Mouse (Mus musculus): Measurements from ENCODE around the gene Rps26.
"Not testable (repeated sequence)": the region's sequence is repeated elsewhere in the genome, so short reads cannot be mapped to it uniquely, and the experiment has no call there.

Rps26 gene

DNA sequence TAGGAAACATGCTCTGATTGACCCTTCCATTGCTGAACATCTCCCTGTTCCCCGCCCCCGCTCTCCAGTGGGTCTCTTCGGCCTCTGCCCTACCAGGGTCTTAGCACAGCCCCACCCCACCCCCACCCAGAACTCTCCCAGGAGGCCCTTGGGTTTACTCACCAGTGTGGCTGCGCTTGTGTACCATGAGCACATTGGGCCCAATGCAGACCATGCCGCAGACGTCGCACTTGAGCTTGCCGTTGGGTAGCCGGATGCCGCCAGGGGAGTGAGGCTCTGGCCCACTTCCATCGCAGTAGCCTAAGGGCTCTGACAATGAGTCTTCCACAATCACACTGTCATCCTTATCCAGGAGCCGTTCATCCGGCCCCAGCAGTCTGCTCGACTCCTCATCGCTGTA is 14.3 kb upstream of the Rps26 start:
- DNase-seq = no peak

DNA sequence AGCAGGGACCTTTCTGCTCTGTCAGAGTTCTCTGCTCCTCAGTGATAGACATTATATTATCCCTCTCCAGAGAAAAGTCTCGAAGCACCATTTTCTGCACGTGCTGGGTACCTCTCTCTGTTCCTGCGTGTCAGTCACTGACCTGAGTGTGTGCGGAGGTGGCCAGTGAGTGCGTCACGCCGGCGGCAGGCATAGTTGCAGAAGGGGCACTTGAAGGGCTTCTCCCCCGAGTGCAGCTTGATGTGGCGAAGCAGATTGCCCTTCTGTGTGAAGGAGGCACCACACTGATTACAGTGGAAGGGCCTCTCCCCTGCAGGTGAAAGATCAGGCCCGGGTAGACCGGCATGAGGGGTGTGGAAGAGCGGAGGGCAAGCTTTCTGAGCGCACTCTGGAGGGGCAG is 13.5 kb upstream of the Rps26 start:
- DNase-seq = no peak

DNA sequence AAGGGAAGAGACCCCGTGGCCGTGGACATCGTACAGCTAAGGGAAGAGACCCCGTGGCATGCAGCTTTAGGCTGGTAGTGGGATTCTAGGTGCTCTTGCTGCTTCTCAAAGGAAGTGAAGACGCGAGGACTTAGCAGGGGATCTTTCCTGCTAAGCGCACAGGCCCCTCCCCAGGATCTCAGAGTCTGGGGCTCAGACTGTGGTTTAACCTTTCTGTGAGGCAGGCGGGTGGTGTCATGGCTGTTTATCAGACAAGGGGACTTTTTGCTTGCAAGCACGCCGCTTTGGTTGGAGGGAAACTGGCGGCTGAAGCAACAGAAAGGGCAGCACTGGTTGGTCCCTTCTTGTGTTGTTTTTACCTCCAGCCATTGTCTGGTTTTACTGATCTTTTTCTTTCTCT is 10.5 kb upstream of the Rps26 start:
- DNase-seq = peak; percentile 86

DNA sequence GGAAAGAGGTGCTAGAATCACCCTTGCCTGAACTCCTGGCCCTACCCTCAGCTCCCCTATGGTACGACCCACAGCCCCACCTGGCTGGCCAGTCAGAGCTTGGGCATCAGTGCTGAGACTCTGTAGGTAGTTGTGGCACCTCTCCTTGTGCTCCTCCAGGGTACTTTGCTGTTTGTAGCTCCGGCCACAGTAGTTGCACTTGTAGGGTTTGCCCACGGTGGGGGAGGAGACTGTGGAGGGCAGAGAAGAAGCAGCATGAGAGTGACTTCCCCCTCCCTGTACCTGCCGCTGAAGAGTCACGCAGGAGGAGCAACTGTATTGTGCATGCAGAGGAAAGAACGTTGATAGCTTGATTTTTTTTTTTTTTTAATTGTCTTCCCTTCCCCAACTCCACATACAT is 10.0 kb upstream of the Rps26 start:
- DNase-seq = peak; percentile 70

DNA sequence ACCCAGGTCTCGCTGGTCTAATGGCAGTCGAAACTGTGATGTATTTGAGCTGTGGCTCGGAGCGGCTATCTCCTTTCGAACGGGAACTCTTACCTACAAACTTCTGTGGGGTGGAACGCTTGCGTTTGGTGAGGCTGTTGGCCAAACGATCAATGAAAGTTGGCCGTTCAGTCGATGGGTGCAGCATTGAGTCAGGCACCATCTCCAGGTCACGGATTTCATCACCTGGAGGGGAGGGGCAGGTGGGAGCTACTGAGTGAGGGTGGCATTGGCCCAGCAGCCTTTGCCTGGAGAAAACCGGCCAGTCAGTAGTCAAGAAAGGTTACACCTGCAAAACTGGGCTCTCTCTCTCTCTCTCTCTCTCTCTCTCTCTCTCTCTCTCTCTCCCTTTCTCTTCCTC is 9.2 kb upstream of the Rps26 start:
- no peak for DNase-seq

DNA sequence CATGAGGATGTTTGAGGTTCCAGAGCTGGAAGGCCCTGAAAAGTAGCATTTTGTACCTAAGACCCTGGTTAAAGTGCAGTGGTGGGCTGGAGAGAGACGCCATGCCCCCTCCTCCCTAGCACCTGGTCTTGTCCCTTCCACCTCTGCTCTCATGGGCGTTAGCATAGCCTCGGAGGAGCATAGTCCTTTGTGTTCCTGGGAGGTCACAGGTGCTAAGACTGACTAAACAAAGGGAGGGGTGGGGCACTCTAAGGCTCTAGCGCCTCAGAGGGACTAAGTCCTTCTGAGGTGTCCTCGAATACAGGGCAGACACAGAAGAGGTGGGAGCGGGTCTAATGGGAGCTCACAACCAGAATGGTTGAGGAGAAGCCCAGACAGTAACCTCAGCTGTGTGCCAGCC is 5.0 kb upstream of the Rps26 start:
- no peak for DNase-seq

DNA sequence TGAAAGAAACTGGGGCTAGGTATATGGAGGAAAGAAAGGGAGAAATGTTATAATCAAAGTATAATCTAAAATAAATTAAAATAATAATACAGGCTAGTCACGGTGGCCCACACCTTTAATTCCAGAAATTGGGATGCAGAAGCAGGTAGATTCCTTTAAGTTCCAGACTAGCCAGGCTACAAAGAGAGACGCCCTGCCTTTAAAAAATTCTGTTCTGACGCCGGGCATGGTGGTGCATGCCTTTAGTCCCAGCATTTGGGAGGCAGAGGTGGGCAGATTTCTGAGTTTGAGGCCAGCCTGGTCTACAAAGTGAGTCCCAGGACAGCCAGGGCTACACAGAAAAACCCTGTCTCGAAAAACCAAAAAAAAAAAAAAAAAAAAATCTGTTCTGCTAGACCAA is 3.8 kb upstream of the Rps26 start:
- DNase-seq = not testable (repeated sequence)

DNA sequence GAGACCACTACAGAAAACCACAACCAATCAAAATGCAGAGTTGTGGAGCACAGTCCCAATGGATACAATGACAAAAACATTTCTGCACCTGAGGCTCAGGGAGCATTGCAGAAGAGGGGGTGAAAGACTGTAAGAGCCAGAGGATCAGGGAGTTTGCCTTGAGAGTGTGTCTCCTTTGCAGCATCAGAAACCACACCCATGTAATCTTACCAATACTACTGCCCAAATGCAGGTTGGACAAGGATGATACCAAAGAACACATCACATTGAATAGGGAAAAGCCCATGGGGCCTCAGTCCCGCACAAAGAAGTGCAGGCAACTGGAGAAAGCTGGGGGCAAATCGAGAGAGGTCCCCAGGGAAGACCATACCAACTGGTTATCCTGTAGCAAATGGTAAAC is 3.2 kb upstream of the Rps26 start:
- no peak for DNase-seq

DNA sequence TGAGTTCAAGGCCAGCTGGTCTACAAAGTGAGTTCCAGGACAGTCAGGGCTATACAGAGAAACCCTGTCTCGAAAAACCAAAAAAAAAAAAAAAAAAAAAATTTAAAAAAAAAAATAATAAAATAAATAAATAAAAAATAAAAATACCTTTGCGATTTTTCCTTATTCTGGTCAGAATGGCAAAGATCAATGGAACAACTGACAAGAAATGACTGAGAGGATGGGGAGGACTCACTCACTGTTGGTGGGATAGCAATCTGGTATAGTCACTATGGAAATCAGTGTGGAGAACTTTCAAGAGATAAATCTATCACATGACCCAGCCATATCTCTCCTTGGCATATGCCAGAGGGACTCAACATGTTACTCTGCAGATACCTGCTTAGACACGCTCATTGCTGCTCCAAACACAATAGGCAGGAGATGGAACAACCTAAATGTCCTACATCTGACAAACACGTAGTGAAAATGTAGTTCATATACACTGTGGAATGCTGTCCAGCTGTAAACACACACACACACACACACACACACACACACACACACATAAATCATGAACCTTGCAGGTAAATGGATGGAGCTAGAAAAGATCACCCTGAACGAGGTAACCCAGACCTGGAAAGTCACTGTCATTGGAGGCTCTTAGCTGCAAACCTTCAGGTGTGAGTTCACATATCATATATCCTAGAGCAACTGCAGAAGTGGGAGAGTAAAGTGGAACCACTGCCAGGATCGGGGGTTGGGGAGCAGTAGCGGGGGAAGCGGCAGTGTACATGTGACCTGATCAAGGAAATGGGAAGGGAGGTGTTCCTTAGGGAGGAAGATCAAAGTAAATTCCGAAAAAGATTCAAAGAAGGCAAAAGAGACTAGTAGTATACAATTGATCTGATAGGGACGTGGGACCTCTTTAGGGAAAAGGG is 1.1 kb upstream of the Rps26 start:
- no peak for DNase-seq

DNA sequence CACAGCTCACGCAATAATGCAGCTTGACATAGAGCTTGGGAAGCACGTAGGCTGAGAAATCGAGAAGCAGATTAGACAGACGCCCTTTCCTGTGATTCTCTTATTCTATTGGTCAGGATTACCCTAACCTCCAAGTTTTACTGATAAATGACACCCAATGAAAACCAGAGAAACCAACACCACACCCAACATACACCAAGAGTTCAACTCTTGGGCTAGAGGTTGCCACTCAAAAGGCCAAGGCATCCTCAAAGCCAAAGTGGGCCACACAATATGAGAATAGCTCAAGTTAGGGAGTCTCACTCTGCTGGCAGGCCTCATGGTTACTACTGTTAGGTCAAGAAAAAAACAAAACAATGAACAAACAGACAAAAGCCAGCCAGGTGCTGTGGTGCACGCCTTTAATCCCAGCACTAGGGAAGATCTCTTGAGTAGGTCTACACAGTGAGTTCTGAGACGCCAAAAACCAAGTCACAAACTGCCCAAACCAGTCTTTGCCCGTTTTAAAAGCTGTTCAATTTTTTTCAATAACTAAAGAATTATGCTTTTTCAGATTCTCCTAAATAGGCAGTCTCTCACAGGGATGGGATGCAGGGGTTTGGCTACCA is 1.2 kb downstream of the Rps26 start:
- no peak for DNase-seq

DNA sequence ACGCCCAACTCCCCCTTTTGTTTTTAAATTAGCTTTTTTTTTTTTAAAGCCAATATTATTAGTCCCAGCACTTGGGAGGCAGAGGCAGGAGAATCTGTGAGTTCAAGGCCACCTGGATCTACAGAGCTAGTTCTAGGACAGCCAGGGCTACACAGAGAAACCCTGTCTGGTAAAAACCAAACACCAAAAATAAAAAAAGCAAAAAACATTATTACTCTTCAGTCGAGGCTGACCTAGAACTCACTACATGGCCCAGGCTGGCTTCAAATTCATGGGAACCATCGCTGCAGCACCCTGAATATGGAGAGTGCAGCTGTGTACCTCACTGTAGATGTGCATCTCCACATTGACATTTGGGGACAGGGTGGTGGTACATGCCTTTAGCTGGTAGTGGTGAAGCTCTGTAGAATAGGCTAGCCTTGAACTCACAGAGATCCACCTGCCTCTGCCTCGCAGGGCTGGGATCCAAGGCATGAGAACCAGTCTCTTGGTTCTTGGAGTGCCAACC is 3.4 kb downstream of the Rps26 start:
- DNase-seq = not testable (repeated sequence)

DNA sequence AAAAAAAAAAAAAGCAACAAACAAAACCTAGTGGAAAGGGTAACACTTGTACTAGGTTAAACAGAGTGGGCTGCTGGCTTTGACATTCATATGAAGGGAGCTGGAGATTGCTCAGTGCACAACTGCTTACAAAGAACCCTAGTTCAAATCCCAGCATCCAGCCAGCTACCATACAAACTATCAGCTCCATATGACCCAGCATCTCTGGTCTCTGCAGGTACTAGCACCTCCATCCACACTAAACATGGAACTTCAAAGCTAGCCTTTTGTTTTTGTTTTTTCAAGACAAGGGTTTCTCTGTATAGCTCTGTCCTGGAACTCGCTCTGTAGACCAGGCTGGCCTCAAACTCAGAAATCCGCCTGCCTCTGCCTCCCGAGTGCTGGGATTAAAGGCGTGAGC is 3.8 kb downstream of the Rps26 start:
- no peak for DNase-seq

DNA sequence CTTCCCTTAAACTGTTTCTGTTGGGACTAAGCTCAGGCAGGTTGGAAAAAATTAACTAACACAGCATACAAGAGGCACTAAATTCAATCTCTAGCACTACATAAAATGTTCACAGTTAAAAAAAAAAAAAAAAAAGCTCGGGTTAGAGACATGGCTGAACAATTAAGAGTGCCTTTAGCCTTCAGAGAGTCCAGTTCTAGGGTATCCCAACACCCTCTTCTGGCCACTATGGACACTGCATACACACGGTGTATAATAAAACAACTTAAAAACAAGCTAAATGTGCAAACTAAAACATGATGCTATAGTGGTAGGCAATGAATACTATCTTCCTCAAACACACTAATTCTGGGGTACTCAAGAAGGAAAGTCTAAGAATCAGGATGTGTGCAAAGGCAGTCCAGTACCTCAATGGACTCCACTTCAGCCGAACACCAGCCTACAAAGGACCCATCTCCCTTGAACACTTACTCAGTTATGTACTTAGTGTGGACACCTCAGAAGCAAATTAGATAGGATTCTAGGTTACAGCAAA is 4.5 kb downstream of the Rps26 start:
- no peak for DNase-seq

DNA sequence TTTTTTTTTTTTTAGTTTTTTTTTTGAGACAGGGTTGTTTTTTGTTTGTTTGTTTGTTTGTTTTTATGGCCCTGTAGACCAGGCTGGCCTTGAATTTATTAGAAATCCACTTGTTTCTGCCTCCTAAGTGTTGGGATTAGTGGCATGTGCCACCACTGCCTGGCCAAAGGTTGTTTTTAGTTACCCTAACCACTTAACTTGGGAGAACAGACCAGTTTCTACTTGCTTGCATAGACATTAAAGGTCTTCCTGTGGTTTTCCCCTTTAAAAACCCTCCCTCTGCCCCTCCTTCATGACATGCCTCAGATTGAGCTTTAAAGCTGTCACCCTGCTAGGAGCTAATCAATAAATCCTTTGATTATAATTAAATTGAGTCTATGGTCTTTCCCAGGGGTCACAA is 6.3 kb downstream of the Rps26 start:
- DNase-seq = no peak

DNA sequence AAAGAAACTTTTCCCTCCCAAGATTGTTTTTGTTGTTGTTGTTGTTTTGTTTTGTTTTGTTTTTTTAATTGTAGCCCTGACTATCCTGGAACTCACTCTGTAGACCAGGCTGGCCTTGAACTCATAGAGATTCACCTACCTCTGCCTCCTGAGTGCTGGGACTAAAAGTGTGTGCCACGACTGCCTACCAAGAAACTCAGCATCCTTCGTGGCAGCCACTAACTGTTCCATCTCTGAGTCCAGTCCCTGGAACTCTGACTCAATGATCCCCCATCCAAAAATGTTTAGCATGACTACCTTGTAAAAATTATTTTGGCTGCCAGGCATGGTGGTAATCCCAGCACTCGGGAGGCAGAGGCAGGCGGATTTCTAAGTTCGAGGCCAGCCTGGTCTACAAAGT is 7.4 kb downstream of the Rps26 start:
- not testable (repeated sequence) for DNase-seq

DNA sequence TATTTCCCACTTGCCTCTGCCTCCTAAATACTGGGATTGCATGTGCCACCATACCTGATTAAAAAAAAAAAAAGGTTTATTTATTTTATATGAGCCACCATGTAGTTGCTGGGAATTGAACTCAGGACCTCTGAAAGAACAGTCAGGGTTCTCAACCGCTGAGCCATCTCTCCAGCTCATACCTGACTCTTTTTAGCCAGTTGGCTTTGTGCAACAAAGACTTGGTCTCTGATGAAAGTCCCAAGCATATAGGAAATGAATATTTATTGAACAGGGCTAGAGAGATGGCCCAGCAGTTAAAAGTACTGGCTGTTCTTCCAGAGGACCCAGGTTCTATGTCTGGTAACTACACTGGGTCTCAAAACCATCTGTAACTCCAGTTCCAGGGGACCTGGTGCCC is 8.0 kb downstream of the Rps26 start:
- no peak for DNase-seq

DNA sequence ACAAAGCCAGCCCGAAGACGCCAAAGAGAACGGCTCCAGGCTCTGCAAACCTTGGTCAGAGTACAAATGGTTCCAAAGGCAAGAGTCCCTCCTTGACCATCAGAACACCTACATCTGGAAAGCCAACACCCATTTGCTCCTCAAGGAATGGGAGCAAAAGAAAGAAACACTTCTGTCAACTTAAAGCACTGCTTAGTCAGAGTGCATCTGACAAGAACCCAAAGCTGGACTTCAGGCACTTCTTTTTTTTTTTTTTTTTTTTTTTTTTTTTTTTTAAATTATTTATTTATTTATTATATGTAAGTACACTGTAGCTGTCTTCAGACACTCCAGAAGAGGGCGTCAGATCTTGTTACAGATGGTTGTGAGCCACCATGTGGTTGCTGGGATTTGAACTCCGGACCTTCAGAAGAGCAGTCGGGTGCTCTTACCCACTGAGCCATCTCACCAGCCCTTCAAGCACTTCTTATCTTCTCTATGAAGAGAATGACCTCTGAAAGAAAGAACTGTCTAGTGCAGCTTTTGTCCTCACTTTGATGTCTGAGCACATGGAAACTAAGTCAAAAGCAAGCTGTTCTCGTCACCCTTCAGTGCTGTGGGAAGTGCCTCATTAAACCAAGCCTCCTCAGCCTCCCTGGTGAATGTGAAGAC is 10.6 kb downstream of the Rps26 start:
- not testable (repeated sequence) for DNase-seq

DNA sequence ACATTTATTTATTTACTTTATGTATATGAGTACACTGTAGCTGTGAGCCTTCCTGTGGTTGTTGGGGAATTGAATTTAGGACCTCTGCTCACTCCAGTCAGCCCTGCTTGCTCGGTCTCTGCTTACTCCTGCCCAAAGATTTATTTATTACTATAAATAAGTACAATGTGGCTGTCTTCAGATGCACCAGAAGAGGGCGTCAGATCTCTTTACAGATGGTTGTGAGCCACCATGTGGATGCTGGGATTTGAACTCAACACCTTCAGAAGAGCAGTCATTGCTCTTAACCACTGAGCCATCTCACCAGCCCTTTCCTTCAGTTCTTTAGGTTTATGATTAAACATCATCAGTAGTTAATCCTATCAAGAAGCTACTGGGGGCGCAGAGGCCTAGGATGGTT is 11.6 kb downstream of the Rps26 start:
- DNase-seq = no peak

DNA sequence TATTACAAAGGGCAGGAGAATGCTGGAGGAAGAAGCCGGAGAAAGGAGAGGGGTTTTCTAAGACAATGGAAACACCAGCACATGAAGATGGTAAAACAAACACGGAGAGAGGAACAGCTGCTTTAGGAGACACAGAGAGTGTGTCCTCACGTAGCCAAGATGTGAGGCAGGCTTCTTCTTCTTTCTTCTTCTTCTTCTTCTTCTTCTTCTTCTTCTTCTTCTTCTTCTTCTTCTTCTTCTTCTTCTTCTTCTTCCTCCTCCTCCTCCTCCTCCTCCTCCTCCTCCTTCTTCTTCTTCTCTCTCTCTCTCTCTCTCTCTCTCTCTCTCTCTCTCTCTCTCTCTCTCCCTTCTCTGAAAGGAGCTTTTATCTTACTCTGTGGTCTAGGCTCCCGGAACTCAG is 12.7 kb downstream of the Rps26 start:
- DNase-seq = not testable (repeated sequence)

DNA sequence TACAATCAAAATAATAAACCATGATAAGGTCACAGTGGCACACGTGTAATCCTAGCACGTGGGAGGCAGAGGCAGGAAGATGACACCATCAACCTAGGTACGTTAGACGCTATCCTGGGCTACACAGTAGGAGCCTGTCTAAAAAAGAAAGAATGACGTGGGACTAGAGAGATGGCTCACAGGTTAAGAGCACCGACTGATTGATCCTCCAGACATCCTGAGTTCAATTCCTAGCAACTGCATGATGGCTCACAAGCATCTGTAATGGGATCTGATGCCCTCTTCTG is 13.4 kb downstream of the Rps26 start:
- no peak for DNase-seq

DNA sequence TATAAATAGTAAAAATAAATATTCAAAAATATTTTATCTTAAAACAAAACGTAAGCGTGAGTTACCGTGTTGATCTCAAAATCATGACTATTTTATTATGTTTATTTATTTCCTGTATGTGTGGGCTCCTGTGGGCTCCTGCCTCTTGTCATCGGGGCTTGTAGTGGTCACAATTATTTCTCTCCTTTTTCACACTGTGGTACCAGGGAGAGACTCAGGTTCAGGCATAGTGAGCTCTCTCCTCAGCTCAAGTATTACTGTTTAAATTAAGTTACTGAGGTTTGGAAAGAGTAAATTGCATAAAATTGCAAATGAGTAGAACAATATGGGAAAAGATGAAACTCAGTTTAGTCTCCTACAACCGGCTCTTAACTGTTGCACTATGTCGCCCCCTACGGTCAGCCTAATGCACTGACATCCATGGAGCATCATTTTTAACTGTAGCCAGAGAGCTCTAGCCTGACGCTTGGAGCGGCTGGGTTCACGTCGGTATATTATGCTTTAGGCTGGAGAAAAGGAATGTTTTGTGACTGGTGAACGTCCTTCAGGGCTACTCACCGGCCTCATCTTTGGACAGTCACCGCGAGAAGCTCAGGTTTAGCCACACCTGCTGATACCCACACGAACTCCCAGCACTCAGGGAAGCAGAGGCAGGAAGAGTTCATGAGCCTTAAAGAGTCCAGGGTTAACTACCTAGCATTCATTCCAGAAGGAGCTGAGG is 14.0 kb downstream of the Rps26 start:
- peak; percentile 80 for DNase-seq

DNA sequence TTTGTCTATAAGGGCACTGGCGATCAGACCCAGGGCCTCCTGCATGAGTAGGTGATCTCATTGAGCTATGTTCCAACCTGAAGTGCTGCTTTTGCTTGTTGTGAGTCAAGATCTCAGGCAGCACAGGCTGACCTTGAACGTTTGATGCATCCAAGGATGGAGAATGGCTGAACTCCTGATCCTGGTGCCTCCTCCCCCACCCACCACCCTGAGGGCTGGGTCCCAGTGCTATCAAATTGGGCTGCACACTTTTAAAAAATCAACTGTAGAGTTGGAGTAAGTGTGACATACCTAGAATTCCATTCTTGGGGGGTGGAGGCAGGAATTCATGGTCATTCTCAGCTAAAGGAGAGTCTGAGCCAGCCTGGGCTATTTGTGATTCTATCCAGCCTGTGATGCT is 20.1 kb downstream of the Rps26 start:
- no peak for DNase-seq

DNA sequence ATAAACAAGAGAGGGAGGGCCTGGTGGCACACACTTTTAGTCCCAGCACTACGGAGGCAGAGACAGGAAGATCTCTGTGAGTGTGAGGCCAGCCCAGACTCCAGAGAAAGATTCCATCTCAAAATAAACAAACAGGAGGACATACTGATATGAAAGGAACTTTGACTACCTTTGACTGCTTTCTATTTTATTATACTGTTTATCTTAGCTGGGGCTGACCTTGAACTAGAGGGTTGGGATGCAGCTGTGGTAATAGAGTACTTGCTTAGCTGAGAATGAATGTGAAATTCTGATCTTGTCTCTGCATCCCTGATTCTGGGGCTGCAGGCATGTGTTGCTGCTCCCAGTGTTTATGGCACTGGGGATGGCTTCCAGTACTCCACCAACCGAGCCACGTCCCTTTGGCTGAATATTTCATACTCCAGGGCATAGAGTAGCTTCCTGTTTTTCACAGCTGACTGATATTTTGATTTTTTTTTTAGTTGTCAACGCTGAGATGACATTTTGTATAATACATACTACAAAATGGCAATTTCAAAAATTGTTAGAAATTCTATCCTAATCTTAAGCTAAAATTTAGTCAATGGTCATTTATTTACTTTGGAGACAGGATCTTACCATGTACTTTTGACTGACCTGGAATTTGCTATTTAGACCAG is 23.9 kb downstream of the Rps26 start:
- DNase-seq = no peak

All from thymus, postnatal 14 days (tissue).